Mouse (Mus musculus) ES-Bruce4 (cell line): Measurements from ENCODE around the gene Zbtb24.

Experiments
- CTCF ChIP-seq: IDR thresholded peaks from one replicate; pipeline ENCODE4 v1.8.1; 2011; ENCODE audit warnings: low read depth, low read length
- POLR2A ChIP-seq: IDR thresholded peaks from one replicate; pipeline ENCODE4 v1.8.1; 2011; ENCODE audit warnings: low read length; ENCODE audit not compliant: insufficient read depth

GRCm38 (mm10) chr10:41461057-41461722 is 11.0 kb downstream of the Zbtb24 start:
- TF ChIP-seq POLR2A (no peak), CTCF (no peak)
